Mouse (Mus musculus): ENCODE measurements around the gene Dnmbp. TPM values are rescaled to one million over a fixed set of nuclear protein-coding genes. Genes with fewer than 3 reads are reported as not detected.

The Dnmbp gene
- polyA plus RNA-seq, 1 experiment from 2014 or later = 17.3 TPM

DNA sequence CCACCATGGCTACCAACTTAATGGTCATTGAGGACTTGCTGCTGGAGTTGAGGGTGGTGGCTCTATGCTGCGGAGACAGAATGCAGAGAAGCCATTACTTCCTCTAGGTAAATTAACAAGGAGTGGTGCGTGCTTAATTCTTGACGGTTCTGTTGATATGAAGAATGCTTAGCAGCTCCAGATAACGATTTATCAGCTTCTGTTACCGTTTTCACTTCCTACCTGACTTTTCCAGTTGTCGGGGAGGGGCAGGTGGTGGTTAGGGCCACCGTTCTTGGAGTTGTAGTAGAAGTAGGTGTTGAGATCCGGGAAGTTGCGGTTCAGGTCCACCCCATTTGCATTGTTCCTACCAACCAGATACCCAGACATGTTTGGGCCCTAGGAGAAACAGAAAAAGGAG is 33.7 kb upstream of the Dnmbp start:
- H3K36me3 ChIP-seq (replicated peaks; ENCODE audit: control insufficient read depth, insufficient read depth, low read depth, low read length) = no peaks in the 10 kb centered on the region
- no peak overlapping the region for H3K4me2 ChIP-seq (ENCODE audit: low read depth, low read length)
- ATAC-seq (replicated peaks; ENCODE audit: insufficient number of reproducible peaks, low FRiP score, low TSS enrichment, low read depth) (no peak), DNase-seq (ENCODE audit: low spot score) (no peak)
- H3K9ac ChIP-seq (replicated peaks; ENCODE audit: low read length) = no peak overlapping the region
- no peaks in the 10 kb centered on the region for H3K4me1 ChIP-seq (ENCODE audit: control insufficient read depth, insufficient read depth, low read length)
- no peak overlapping the region for H3K27ac ChIP-seq (replicated peaks; ENCODE audit: low read depth, low read length)
- 85% methylated on average over 9 of the region's 9 CpGs for WGBS
- no peak overlapping the region for H3K4me3 ChIP-seq (ENCODE audit: low read depth, low read length)
- no peaks in the 10 kb centered on the region for H3K27me3 ChIP-seq (ENCODE audit: control insufficient read depth, insufficient read depth, low read length)
- H3K9me3 ChIP-seq (replicated peaks; ENCODE audit: control insufficient read depth, low read length) = no peaks in the 10 kb centered on the region

DNA sequence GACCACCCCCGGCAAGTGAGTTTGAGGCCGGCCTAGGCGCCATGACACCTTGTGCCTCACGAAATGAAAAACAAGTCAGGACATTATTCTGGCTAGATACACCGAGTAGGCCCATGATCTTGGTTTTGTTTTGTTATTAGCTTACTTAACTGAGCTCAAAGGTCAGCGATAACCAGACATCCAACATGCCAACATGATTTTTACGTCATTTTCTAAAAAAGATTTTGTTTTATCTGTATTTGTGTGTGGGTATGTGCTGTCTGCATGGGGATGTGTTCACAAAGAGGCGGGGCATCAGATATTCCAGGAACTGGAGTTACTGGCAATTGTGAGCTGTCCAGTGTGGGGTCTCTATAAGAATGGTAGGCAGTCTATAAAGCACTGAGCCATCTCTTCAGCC is 32.1 kb upstream of the Dnmbp start:
- Histone ChIP-seq H3K27me3 (ENCODE audit: control insufficient read depth, insufficient read depth, low read length) (no peaks in the 10 kb centered on the region), H3K4me2 (ENCODE audit: low read depth, low read length) (no peak overlapping the region), H3K4me1 (ENCODE audit: control insufficient read depth, insufficient read depth, low read length) (no peaks in the 10 kb centered on the region), H3K4me3 (ENCODE audit: low read depth, low read length) (no peak overlapping the region), H3K9ac (replicated peaks; ENCODE audit: low read length) (no peak overlapping the region), H3K9me3 (replicated peaks; ENCODE audit: control insufficient read depth, low read length) (no peaks in the 10 kb centered on the region), H3K36me3 (replicated peaks; ENCODE audit: control insufficient read depth, insufficient read depth, low read depth, low read length) (no peaks in the 10 kb centered on the region), H3K27ac (replicated peaks; ENCODE audit: low read depth, low read length) (no peak overlapping the region)
- ATAC-seq (replicated peaks; ENCODE audit: insufficient number of reproducible peaks, low FRiP score, low TSS enrichment, low read depth) (no peak), DNase-seq (ENCODE audit: low spot score) (no peak)
- WGBS = 90% methylated on average over 8 of the region's 8 CpGs

DNA sequence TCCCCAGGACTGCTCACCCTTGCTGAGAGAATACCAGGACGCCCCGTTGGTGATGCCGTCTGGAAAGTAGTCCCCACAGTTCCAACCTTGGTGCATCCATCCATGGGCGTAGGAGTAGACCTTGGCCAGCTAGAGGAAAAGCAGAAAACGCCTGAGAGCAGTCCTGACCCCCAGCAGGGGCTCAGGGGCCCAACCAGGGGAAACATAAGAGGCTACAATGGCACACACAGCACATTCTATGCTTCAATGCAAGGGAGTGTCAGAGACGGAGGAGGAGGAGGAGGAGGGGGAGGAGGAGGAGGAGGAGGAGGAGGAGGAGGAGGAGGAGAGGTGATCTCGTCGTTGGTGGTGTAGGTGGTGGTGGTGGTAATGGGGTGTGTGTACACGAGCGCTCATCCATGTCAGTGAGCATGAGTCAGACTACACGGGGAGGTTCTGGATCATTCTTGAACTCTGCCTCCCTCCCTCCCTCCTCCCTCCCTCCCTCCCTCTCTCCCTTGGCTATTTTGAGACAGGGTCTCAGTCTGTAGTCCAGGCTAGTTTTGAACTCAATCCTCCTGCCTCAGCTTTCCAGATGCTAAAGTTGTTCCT is 28.5 kb upstream of the Dnmbp start:
- DNase-seq (ENCODE audit: low spot score) (no peak), ATAC-seq (replicated peaks; ENCODE audit: insufficient number of reproducible peaks, low FRiP score, low TSS enrichment, low read depth) (no peak)
- Histone ChIP-seq H3K9ac (replicated peaks; ENCODE audit: low read length) (no peak overlapping the region), H3K4me1 (ENCODE audit: control insufficient read depth, insufficient read depth, low read length) (no peaks in the 10 kb centered on the region), H3K4me2 (ENCODE audit: low read depth, low read length) (no peak overlapping the region), H3K9me3 (replicated peaks; ENCODE audit: control insufficient read depth, low read length) (no peaks in the 10 kb centered on the region), H3K27ac (replicated peaks; ENCODE audit: low read depth, low read length) (no peak overlapping the region), H3K4me3 (ENCODE audit: low read depth, low read length) (no peak overlapping the region), H3K36me3 (replicated peaks; ENCODE audit: control insufficient read depth, insufficient read depth, low read depth, low read length) (no peaks in the 10 kb centered on the region), H3K27me3 (ENCODE audit: control insufficient read depth, insufficient read depth, low read length) (no peaks in the 10 kb centered on the region)
- 63% methylated on average over 10 of the region's 11 CpGs for WGBS

DNA sequence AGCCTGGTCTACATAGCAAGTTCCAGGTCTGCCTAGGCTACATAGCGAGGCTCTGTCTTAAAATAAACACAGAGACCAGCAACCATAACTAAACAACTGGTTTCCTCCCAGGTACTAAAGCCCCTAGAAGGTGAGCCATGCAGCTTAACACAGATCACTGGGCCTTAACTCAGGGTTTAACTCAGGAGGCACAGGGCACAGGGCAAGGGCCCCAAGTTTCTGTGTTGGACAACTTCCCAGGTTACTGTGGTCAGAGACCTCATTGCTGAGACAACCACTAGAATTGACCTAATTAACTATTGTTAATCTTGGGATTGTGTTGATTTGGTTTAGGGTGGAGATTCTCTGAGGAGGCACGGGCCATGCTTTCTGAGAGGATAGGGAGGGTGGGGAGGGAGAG is 26.5 kb upstream of the Dnmbp start:
- Histone ChIP-seq H3K27ac (replicated peaks; ENCODE audit: low read depth, low read length) (no peak overlapping the region), H3K36me3 (replicated peaks; ENCODE audit: control insufficient read depth, insufficient read depth, low read depth, low read length) (no peaks in the 10 kb centered on the region), H3K9me3 (replicated peaks; ENCODE audit: control insufficient read depth, low read length) (no peaks in the 10 kb centered on the region), H3K4me1 (ENCODE audit: control insufficient read depth, insufficient read depth, low read length) (no peaks in the 10 kb centered on the region), H3K9ac (replicated peaks; ENCODE audit: low read length) (no peak overlapping the region), H3K27me3 (ENCODE audit: control insufficient read depth, insufficient read depth, low read length) (no peaks in the 10 kb centered on the region), H3K4me3 (ENCODE audit: low read depth, low read length) (no peak overlapping the region), H3K4me2 (ENCODE audit: low read depth, low read length) (no peak overlapping the region)
- WGBS = 80% methylated on average over 2 of the region's 2 CpGs
- ATAC-seq (replicated peaks; ENCODE audit: insufficient number of reproducible peaks, low FRiP score, low TSS enrichment, low read depth) (no peak), DNase-seq (ENCODE audit: low spot score) (no peak)

DNA sequence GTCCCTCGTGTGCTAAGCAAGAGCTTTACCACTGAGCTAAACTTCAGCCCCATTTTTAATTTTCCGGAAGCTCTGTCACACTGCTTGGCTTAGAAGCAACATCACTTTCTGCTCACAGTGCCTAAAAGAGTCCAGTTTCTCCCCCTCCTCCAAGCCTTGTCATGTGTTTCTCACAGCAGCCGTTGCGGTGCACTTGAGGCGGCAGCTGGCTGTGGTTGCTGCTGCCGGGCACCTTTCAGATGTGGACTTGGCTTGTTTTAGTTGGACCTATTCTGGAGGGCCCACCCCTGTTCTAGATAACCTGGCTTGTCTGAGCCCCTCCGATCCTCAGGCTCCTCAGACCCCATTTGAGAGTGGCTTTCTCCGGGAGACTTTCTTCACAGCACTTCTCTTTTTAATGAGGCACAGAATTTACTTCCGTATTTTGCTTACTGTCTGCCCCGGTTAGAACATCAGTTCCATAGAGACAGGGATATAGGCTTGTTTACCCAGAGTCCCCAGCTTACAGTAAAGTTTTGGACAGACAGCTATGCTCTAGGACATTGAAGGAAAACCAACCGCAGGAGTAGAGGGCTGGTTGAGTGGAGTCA is 25.6 kb upstream of the Dnmbp start:
- Histone ChIP-seq H3K4me3 (ENCODE audit: low read depth, low read length) (no peak overlapping the region), H3K36me3 (replicated peaks; ENCODE audit: control insufficient read depth, insufficient read depth, low read depth, low read length) (no peaks in the 10 kb centered on the region), H3K27ac (replicated peaks; ENCODE audit: low read depth, low read length) (no peak overlapping the region), H3K4me2 (ENCODE audit: low read depth, low read length) (no peak overlapping the region), H3K9ac (replicated peaks; ENCODE audit: low read length) (no peak overlapping the region), H3K27me3 (ENCODE audit: control insufficient read depth, insufficient read depth, low read length) (no peaks in the 10 kb centered on the region), H3K4me1 (ENCODE audit: control insufficient read depth, insufficient read depth, low read length) (no peaks in the 10 kb centered on the region), H3K9me3 (replicated peaks; ENCODE audit: control insufficient read depth, low read length) (no peaks in the 10 kb centered on the region)
- ATAC-seq (replicated peaks; ENCODE audit: insufficient number of reproducible peaks, low FRiP score, low TSS enrichment, low read depth) (no peak), DNase-seq (ENCODE audit: low spot score) (no peak)
- 86% methylated on average over 11 of the region's 11 CpGs for WGBS

DNA sequence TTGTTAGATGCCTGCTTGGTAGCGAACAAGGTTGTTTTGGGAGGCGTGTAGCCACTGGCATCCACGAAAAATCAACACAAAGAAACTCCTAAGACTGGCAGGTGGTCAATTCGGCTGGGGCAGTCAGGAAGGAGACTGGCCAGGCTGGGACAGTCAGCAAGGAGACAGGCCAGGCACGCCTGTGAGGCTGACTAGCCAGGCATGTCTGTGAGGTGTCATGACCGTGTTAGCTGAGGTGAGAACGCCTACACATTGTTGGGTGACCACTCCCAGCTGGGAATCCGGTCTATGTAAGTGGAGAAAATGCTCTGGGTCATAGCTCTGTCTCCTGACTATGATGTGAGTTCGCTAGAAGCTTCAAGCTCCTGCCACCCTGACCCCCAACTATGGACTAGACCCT is 22.8 kb upstream of the Dnmbp start:
- Histone ChIP-seq H3K9ac (replicated peaks; ENCODE audit: low read length) (no peak overlapping the region), H3K27ac (replicated peaks; ENCODE audit: low read depth, low read length) (no peak overlapping the region), H3K4me1 (ENCODE audit: control insufficient read depth, insufficient read depth, low read length) (no peaks in the 10 kb centered on the region), H3K4me3 (ENCODE audit: low read depth, low read length) (no peak overlapping the region), H3K27me3 (ENCODE audit: control insufficient read depth, insufficient read depth, low read length) (no peaks in the 10 kb centered on the region), H3K36me3 (replicated peaks; ENCODE audit: control insufficient read depth, insufficient read depth, low read depth, low read length) (no peaks in the 10 kb centered on the region), H3K9me3 (replicated peaks; ENCODE audit: control insufficient read depth, low read length) (no peaks in the 10 kb centered on the region), H3K4me2 (ENCODE audit: low read depth, low read length) (no peak overlapping the region)
- WGBS = 69% methylated on average over 9 of the region's 9 CpGs
- ATAC-seq (replicated peaks; ENCODE audit: insufficient number of reproducible peaks, low FRiP score, low TSS enrichment, low read depth) (no peak), DNase-seq (ENCODE audit: low spot score) (no peak)

DNA sequence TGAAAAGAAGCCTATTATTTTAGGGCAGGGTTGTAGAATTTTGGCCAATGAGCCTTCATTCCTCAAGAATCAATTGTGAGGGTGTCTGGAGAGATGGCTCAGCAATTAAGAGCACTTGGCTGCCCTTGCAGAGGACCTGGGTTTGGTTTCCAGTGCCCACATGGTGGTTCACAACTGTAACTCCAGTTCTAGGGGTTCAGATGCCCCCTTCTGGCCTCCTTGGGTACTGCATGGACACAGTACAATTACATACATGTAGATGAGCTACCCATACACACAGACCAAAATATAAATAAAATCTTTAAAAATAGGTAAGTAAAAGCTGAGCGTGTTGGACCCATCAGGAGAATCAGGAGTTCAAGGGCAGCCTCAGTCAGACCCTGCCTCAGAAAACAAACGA is 21.2 kb upstream of the Dnmbp start:
- Histone ChIP-seq H3K27ac (replicated peaks; ENCODE audit: low read depth, low read length) (no peak overlapping the region), H3K36me3 (replicated peaks; ENCODE audit: control insufficient read depth, insufficient read depth, low read depth, low read length) (no peaks in the 10 kb centered on the region), H3K4me2 (ENCODE audit: low read depth, low read length) (no peak overlapping the region), H3K27me3 (ENCODE audit: control insufficient read depth, insufficient read depth, low read length) (no peaks in the 10 kb centered on the region), H3K9ac (replicated peaks; ENCODE audit: low read length) (no peak overlapping the region), H3K4me3 (ENCODE audit: low read depth, low read length) (no peak overlapping the region), H3K9me3 (replicated peaks; ENCODE audit: control insufficient read depth, low read length) (no peaks in the 10 kb centered on the region), H3K4me1 (ENCODE audit: control insufficient read depth, insufficient read depth, low read length) (no peaks in the 10 kb centered on the region)
- no peak for ATAC-seq (replicated peaks; ENCODE audit: insufficient number of reproducible peaks, low FRiP score, low TSS enrichment, low read depth)
- DNase-seq (ENCODE audit: low spot score) = peak; percentile 36
- 87% methylated on average over 2 of the region's 2 CpGs for WGBS

DNA sequence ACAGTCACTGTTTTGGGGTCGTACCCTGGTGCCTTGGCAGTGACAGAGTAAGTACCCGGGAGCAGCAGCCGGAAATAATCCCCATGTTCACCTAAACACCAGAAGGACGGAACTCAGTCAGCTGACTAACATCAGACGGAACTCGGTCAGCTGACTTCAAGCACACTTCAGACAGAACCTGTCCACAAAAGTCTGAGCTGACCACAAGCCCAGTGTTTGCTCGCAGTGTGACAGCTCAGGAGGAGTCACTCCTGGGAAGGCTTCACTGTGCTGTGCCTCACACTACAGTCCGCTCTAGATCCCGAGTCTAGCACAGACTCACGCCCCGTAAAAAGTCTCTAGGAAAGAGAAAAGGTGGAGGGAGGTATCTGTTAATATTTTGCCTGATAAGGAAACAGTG is 20.0 kb upstream of the Dnmbp start:
- no peak for ATAC-seq (replicated peaks; ENCODE audit: insufficient number of reproducible peaks, low FRiP score, low TSS enrichment, low read depth)

More for the DNA sequence above, 20.0 kb upstream of the Dnmbp start:
- Histone ChIP-seq H3K4me2 (ENCODE audit: low read depth, low read length) (no peak overlapping the region), H3K4me1 (ENCODE audit: control insufficient read depth, insufficient read depth, low read length) (no peaks in the 10 kb centered on the region), H3K36me3 (replicated peaks; ENCODE audit: control insufficient read depth, insufficient read depth, low read depth, low read length) (no peaks in the 10 kb centered on the region), H3K9me3 (replicated peaks; ENCODE audit: control insufficient read depth, low read length) (no peaks in the 10 kb centered on the region), H3K4me3 (ENCODE audit: low read depth, low read length) (no peak overlapping the region), H3K9ac (replicated peaks; ENCODE audit: low read length) (no peak overlapping the region), H3K27ac (replicated peaks; ENCODE audit: low read depth, low read length) (no peak overlapping the region), H3K27me3 (ENCODE audit: control insufficient read depth, insufficient read depth, low read length) (no peaks in the 10 kb centered on the region)
- WGBS = 89% methylated on average over 11 of the region's 11 CpGs
- no peak for DNase-seq (ENCODE audit: low spot score)

Data from embryonic facial prominence, embryonic 11.5 days (tissue).